Mouse (Mus musculus) retina, adult 2 months (tissue): Measurements from ENCODE around the gene Ccdc148.

ENCODE experiments used
- DNase-seq: peaks from one replicate; pipeline ENCODE4 v3.0.0-alpha.2; 2012; ENCODE audit warnings: low read depth, low spot score

Gene Ccdc148

DNA sequence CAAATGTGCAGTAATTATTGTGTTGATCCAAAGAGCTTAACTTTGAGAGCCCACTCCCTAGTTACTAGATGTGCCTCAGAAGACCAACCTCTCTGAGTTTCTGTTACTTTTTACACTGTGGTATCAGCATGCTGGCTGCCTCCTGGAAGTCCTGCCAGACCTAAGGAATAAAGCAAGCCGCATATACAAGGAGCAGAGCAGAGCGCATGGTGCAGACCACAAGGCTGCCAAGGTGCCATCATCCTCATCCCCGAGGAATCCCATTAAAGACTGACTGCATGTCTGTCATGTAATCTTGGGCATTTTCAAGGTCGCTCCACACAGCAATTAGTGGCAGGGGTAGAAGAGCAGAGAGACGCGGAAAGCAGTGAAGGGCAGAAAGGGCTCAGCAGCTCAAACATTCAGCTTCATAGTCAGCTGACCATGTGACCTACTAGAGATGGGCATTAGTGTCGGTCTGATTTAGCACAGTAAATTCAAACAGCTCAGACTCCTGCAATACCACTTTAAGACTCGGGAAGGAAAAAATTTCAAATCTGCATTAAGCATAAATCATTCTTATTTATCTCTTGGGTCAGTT, 110.1 kb downstream of the Ccdc148 start:
- DNase-seq = no peak

DNA sequence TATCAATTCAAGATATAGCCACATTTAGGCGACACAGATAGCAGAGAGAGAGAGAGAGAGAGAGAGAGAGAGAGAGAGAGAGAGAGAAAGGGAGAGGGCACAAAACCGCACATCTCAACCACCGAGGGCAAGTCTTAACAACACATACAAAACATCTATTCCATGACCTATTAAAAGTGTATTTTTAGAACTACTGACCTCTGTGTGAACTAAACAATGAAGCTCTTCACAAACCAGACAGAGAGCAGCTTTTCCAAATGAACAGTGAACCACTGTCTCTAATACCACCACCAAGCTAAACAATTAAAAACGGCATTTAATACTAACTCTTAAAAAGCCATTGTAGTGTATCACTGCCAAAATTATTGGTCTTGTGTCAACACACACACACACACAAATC, 110.8 kb downstream of the Ccdc148 start:
- no peak for DNase-seq

DNA sequence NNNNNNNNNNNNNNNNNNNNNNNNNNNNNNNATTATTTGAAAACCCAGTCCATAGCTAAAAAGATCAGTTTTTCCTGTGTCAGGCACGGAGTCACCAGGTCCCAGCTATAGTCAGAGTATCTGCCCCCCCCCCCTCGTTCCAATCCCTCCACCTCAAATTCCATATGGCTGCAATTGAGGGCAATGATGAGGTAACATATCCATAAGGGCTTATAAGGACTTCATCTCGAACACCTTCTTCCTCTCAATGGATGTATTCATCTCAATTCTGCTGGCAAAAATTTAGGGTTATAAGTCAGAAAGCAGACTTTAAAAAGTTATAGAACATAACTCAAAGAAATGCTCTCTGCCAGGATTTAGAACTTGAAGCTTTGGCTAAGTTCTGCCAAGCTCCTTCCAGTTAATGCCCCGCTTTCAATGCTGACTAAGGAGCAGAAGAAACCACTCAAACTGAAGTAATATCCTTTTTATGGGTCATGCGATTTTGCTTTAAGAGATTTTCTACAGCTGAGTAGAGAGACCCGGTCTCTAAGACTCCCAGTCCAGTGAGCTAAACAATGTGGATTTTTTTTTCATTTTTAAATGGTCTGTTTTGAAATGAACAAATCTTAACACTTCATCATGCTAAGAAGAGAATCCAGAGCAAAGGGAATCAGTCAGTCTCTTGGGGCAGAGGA, 111.6 kb downstream of the Ccdc148 start:
- no peak for DNase-seq

GRCm38 (mm10) chr2:59043313-59044032, 117.0 kb downstream of the Ccdc148 start:
- no peak for DNase-seq

- no peak for DNase-seq
Measured at GRCm38 (mm10) chr2:59042616-59043015, 117.9 kb downstream of the Ccdc148 start.

DNA sequence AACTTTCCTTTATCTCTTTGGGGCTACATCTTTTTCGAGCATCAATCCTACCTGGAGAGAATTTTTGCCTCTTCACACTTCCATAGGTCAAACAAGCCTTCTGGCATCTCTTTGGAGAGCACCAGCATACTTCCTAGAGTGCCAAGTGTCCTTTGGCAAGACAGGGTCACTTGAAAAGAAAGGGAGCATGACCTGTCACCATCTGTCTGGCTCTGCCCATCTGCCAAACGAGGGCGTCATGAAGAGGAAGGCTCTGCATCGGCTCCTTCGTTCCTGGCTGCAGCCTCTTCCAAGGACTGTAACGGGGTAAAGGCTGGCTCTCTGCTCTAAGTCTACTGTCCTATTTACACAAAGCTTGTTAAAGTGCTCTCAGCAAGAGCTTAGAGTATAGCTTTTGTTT, 124.0 kb downstream of the Ccdc148 start:
- DNase-seq = no peak

DNA sequence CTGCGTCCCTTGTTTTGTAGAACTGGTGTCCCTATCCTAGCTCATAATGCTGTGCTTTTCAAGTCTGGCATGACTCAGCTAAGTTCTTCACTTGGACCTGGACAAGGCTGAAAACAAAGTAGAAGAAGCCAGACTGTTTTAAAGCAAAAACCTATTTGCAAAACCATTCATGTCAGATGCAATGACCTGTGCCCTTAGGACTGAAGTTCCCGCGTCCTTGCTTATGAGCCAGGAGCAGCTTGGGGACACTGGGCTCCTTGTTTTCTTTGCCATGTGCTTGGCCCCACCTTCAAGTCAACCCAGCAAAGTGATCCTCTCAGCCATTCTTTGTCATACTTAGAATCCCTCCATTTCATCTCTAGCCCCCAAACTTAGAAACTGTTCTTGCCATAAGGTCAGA, 125.3 kb downstream of the Ccdc148 start:
- DNase-seq = no peak

GRCm38 (mm10) chr2:59034281-59034680, 126.2 kb downstream of the Ccdc148 start:
- no peak for DNase-seq

- DNase-seq = no peak
Measured at GRCm38 (mm10) chr2:59024558-59024957, 135.9 kb downstream of the Ccdc148 start.

GRCm38 (mm10) chr2:59007356-59007755, 153.1 kb downstream of the Ccdc148 start:
- no peak for DNase-seq

GRCm38 (mm10) chr2:59006567-59007340, 153.7 kb downstream of the Ccdc148 start:
- no peak for DNase-seq

GRCm38 (mm10) chr2:58997151-58997550, 163.3 kb downstream of the Ccdc148 start:
- DNase-seq = no peak

GRCm38 (mm10) chr2:58992431-58993191, 167.9 kb downstream of the Ccdc148 start:
- DNase-seq = no peak

- no peak for DNase-seq
Measured at GRCm38 (mm10) chr2:58978095-58978494, 182.4 kb downstream of the Ccdc148 start.

GRCm38 (mm10) chr2:58971507-58972275, 188.8 kb downstream of the Ccdc148 start:
- no peak for DNase-seq

DNA sequence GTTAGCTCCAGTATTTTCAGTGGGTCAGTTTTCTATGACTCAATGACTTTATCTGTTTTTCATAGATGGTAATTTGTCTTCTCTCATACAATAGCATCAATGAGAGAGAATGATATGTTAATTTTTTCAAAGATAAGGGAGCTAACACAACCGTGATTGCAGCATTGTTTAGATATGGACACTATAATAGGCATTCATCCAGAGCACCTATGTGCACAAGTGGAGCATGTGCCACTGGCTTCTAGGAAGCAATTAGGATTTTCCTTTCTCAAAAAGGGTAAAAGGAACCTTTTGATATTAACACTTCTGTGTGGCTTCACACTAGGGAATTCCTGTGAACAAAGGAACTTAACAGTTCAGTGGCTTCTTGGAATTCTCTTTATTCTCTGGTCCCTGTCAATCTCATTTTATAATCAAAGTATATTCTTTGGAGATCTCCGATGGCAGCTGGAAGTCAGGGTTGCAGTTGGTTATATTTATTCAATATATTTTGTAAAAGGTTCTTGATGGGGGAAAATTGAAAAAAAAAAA, 203.6 kb downstream of the Ccdc148 start:
- no peak for DNase-seq

DNA sequence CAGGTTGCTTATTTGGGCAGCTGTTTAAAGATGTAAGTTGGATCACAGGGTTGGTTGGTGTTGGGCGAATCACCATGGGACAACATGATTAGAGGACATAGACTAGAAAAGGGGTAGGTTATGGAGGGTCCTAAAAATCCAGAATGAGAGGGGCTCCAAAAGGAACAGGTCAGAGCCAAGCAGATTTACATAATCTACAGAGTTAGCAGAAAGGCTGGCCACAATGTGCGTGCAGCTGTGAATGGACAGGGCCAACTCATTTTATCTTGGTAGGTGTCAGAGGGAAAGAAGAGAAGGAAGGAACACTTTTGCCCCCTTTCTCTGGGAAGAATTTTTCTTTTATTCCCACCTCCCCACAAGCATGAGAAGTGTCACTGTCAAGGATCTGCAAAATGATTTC, 204.1 kb downstream of the Ccdc148 start:
- DNase-seq = no peak

DNA sequence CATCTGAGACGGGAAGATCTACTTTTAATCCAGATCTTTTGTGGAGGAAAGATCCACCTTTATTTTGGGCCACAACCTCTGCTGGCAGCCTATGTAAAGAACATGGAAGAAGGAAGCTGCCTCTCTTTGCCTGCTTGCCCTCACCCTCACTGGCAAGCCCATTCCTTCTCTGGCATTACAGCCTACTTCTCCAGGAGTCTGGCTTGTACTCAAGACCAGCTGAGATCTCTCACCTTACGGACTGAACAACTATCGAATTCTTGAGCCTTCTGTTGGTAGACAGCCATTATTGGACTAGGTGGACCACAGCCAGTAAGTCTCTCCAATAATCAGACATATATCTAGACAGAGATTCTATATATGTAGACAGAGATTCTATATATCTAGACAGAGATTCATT, 208.4 kb downstream of the Ccdc148 start:
- DNase-seq = no peak

GRCm38 (mm10) chr2:58948796-58949195, 211.7 kb downstream of the Ccdc148 start:
- no peak for DNase-seq

DNA sequence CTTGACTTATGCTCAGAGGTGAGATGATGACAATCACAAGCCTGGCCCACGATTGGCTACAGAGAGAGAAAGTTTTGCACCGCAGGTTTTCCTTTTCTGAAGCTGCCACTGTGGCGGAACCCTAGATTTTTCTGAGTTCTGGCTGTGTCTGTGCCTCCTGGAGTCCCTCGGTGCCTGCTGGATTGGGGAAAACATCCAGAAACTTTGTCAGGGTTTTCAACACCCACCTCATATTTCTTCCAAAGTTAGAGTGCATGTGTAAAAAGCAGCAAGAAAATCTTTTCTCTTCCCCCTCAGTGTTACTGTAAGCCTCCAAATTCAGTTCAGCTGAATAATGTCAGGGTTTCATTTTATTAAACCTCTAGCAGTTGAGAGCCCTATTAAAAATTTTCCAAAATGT, 219.1 kb downstream of the Ccdc148 start:
- DNase-seq = no peak
